Mouse (Mus musculus): Measurements from ENCODE around the gene Fto. TPM values are rescaled to one million over a fixed set of nuclear protein-coding genes. Genes with fewer than 3 reads are reported as not detected.

The Fto gene
- polyA plus RNA-seq, 1 experiment from 2014 or later = 89.0 TPM

- Histone ChIP-seq H3K4me2 (replicated peaks; ENCODE audit: low read depth, low read length) (0 out of 2 replicates have a peak overlapping the region, but pooled peaks have one; percentile 8), H3K4me3 (ENCODE audit: low read length) (no peak overlapping the region), H3K27ac (ENCODE audit: low read length) (no peak overlapping the region), H3K4me1 (ENCODE audit: insufficient read depth, low read length) (peaks cover 14% of the 10 kb centered on the region), H3K9me3 (ENCODE audit: low read length) (no peaks in the 10 kb centered on the region), H3K27me3 (ENCODE audit: insufficient read depth, low read length) (no peaks in the 10 kb centered on the region), H3K36me3 (ENCODE audit: insufficient read depth, low read length) (no peaks in the 10 kb centered on the region), H3K9ac (replicated peaks; ENCODE audit: low read length) (no peak overlapping the region)
- ATAC-seq (ENCODE audit: low FRiP score, low TSS enrichment) = no peak
- WGBS = 26% methylated on average over 10 of the region's 10 CpGs
These were observed 279.2 kb downstream of the Fto start for GRCm38 (mm10) chr8:91592436-91593105.

GRCm38 (mm10) chr8:91593202-91593781, 280.0 kb downstream of the Fto start:
- no peak overlapping the region for H3K4me3 ChIP-seq (ENCODE audit: low read length)
- 33% methylated on average over 12 of the region's 12 CpGs for WGBS
- H3K36me3 ChIP-seq (ENCODE audit: insufficient read depth, low read length) = no peaks in the 10 kb centered on the region
- H3K4me1 ChIP-seq (ENCODE audit: insufficient read depth, low read length) = peaks cover 14% of the 10 kb centered on the region
- ATAC-seq (ENCODE audit: low FRiP score, low TSS enrichment) = no peak
- H3K4me2 ChIP-seq (replicated peaks; ENCODE audit: low read depth, low read length) = no peak overlapping the region
- H3K27ac ChIP-seq (ENCODE audit: low read length) = no peak overlapping the region
- H3K27me3 ChIP-seq (ENCODE audit: insufficient read depth, low read length) = no peaks in the 10 kb centered on the region
- no peak overlapping the region for H3K9ac ChIP-seq (replicated peaks; ENCODE audit: low read length)
- H3K9me3 ChIP-seq (ENCODE audit: low read length) = no peaks in the 10 kb centered on the region

DNA sequence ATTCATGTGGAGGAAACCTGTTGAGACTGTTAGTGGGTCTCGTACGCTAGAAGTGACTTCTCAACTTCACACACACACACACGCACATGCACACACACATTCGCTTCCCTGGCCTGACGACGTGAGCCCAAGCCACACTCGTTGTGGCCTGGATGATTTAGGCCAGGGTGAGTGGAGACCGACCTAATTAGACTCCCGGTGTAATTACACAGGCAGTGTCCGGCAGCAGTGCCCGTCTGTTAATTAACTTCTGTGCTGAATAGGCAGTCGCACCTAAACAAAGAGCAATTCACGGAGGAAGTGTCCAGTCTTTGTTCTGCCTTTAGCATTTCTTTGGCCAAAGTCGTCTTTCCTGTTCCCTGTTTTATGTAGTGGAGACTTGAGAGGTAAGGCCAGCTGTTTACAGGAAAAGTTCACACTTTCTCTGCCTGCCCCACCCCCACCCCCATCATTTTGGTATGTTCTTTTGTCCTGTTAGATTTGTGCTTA, 286.1 kb downstream of the Fto start:
- H3K9me3 ChIP-seq (ENCODE audit: low read length) = no peaks in the 10 kb centered on the region
- H3K4me2 ChIP-seq (replicated peaks; ENCODE audit: low read depth, low read length) = no peak overlapping the region
- H3K27me3 ChIP-seq (ENCODE audit: insufficient read depth, low read length) = no peaks in the 10 kb centered on the region
- H3K4me1 ChIP-seq (ENCODE audit: insufficient read depth, low read length) = peaks cover 9% of the 10 kb centered on the region; the same call in 1 of the 2 replicates
- no peak overlapping the region for H3K4me3 ChIP-seq (ENCODE audit: low read length)
- H3K27ac ChIP-seq (ENCODE audit: low read length) = 0 out of 2 replicates have a peak overlapping the region, but pooled peaks have one; percentile 33
- 36% methylated on average over 14 of the region's 14 CpGs for WGBS
- H3K36me3 ChIP-seq (ENCODE audit: insufficient read depth, low read length) = no peaks in the 10 kb centered on the region
- H3K9ac ChIP-seq (replicated peaks; ENCODE audit: low read length) = no peak overlapping the region
- 0 out of 2 replicates have a peak, but pooled peaks have one; percentile 42 for ATAC-seq (ENCODE audit: low FRiP score, low TSS enrichment)

DNA sequence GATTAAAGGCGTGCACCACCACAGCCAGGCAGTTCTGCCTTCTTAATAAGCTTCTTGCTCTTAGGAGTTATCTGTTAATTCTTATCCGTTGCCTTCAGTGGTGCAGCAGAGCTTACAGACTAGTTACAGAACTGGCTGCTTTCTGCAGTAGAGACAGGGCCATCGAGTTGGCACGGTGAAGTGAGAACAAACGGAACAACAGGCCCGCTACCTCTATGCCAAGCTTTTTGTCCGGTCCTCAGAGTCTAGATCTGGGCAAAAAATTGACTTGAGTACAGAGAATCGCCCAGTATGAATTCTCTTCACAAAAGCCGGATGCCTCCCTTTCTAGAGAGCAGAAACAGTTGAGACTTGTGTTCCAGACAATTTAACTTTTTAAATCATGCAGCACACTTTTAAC, 290.4 kb downstream of the Fto start:
- no peak for ATAC-seq (ENCODE audit: low FRiP score, low TSS enrichment)
- 94% methylated on average over 9 of the region's 9 CpGs for WGBS
- peaks cover 9% of the 10 kb centered on the region; the same call in 1 of the 2 replicates for H3K4me1 ChIP-seq (ENCODE audit: insufficient read depth, low read length)
- H3K9me3 ChIP-seq (ENCODE audit: low read length) = no peaks in the 10 kb centered on the region
- H3K36me3 ChIP-seq (ENCODE audit: insufficient read depth, low read length) = no peaks in the 10 kb centered on the region
- H3K9ac ChIP-seq (replicated peaks; ENCODE audit: low read length) = no peak overlapping the region
- no peak overlapping the region for H3K27ac ChIP-seq (ENCODE audit: low read length)
- no peak overlapping the region for H3K4me2 ChIP-seq (replicated peaks; ENCODE audit: low read depth, low read length)
- no peak overlapping the region for H3K4me3 ChIP-seq (ENCODE audit: low read length)
- no peaks in the 10 kb centered on the region for H3K27me3 ChIP-seq (ENCODE audit: insufficient read depth, low read length)

DNA sequence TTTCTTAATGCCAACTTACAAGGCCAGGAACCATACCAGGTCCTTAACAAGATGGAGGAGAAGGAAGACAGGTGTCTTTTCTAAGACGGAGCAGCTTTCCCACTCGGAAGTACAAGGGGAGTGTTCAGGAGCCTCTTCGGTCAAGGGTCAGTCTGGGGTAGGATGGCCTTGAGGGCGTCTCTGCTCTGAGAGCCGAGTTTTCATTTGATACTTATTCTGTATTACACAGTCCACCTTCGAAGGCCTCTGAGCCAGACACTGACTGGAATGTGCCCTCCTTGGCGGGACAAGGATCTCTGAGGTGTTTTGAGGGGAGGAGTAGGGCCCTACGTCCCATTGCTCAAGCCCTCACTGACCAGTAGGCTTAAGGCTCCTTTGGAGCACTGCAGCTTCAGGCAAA, 292.6 kb downstream of the Fto start:
- H3K36me3 ChIP-seq (ENCODE audit: insufficient read depth, low read length) = no peaks in the 10 kb centered on the region
- no peak overlapping the region for H3K4me2 ChIP-seq (replicated peaks; ENCODE audit: low read depth, low read length)
- ATAC-seq (ENCODE audit: low FRiP score, low TSS enrichment) = 0 out of 2 replicates have a peak, but pooled peaks have one; percentile 23
- no peak overlapping the region for H3K9ac ChIP-seq (replicated peaks; ENCODE audit: low read length)
- 0 out of 2 replicates have a peak, but pooled peaks cover 1% of the 10 kb centered on the region for H3K4me1 ChIP-seq (ENCODE audit: insufficient read depth, low read length)
- no peak overlapping the region for H3K27ac ChIP-seq (ENCODE audit: low read length)
- no peak overlapping the region for H3K4me3 ChIP-seq (ENCODE audit: low read length)
- no peaks in the 10 kb centered on the region for H3K27me3 ChIP-seq (ENCODE audit: insufficient read depth, low read length)
- WGBS = 54% methylated on average over 8 of the region's 8 CpGs
- no peaks in the 10 kb centered on the region for H3K9me3 ChIP-seq (ENCODE audit: low read length)

DNA sequence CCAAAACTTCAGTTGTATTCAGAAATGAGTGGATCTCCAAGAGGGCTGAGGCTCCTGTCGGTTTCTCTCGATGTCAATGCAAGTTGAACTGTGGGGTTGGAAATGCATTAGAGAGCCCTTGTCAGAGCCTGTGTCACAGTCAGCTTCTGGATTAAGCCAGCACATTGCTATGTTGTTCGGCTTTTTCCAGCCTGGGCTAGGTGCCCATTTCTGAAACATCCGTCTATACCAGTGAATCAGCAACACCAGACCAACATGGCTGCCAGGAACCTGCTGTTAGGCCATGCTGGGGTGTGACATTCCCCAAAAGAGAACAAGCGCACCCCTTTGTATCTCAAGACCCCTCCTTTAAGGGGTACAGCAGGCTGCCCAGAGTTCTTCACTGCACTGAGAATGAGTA, 293.8 kb downstream of the Fto start:
- WGBS = 89% methylated on average over 5 of the region's 5 CpGs
- Histone ChIP-seq H3K27ac (ENCODE audit: low read length) (no peak overlapping the region), H3K36me3 (ENCODE audit: insufficient read depth, low read length) (no peaks in the 10 kb centered on the region), H3K9ac (replicated peaks; ENCODE audit: low read length) (no peak overlapping the region), H3K4me2 (replicated peaks; ENCODE audit: low read depth, low read length) (no peak overlapping the region), H3K4me1 (ENCODE audit: insufficient read depth, low read length) (peaks cover 13% of the 10 kb centered on the region; the same call in 1 of the 2 replicates), H3K27me3 (ENCODE audit: insufficient read depth, low read length) (no peaks in the 10 kb centered on the region), H3K9me3 (ENCODE audit: low read length) (no peaks in the 10 kb centered on the region), H3K4me3 (ENCODE audit: low read length) (no peak overlapping the region)
- ATAC-seq (ENCODE audit: low FRiP score, low TSS enrichment) = no peak

- 52% methylated on average over 7 of the region's 7 CpGs for WGBS
These were observed 297.9 kb downstream of the Fto start for GRCm38 (mm10) chr8:91611191-91611590.

GRCm38 (mm10) chr8:91611723-91612362, 298.5 kb downstream of the Fto start:
- Histone ChIP-seq H3K36me3 (ENCODE audit: insufficient read depth, low read length) (no peaks in the 10 kb centered on the region), H3K9me3 (ENCODE audit: low read length) (no peaks in the 10 kb centered on the region), H3K4me3 (ENCODE audit: low read length) (no peak overlapping the region), H3K9ac (replicated peaks; ENCODE audit: low read length) (no peak overlapping the region), H3K4me1 (ENCODE audit: insufficient read depth, low read length) (peaks cover 31% of the 10 kb centered on the region), H3K27me3 (ENCODE audit: insufficient read depth, low read length) (peaks cover 4% of the 10 kb centered on the region), H3K27ac (ENCODE audit: low read length) (no peak overlapping the region), H3K4me2 (replicated peaks; ENCODE audit: low read depth, low read length) (no peak overlapping the region)
- 47% methylated on average over 14 of the region's 14 CpGs for WGBS
- ATAC-seq (ENCODE audit: low FRiP score, low TSS enrichment) = no peak

More at GRCm38 (mm10) chr8:91611191-91611590, 297.9 kb downstream of the Fto start:
- Histone ChIP-seq H3K4me3 (ENCODE audit: low read length) (no peak overlapping the region), H3K27me3 (ENCODE audit: insufficient read depth, low read length) (peaks cover 4% of the 10 kb centered on the region), H3K9ac (replicated peaks; ENCODE audit: low read length) (no peak overlapping the region), H3K4me1 (ENCODE audit: insufficient read depth, low read length) (peaks cover 31% of the 10 kb centered on the region), H3K4me2 (replicated peaks; ENCODE audit: low read depth, low read length) (no peak overlapping the region), H3K36me3 (ENCODE audit: insufficient read depth, low read length) (no peaks in the 10 kb centered on the region), H3K9me3 (ENCODE audit: low read length) (no peaks in the 10 kb centered on the region), H3K27ac (ENCODE audit: low read length) (no peak overlapping the region)
- no peak for ATAC-seq (ENCODE audit: low FRiP score, low TSS enrichment)

DNA sequence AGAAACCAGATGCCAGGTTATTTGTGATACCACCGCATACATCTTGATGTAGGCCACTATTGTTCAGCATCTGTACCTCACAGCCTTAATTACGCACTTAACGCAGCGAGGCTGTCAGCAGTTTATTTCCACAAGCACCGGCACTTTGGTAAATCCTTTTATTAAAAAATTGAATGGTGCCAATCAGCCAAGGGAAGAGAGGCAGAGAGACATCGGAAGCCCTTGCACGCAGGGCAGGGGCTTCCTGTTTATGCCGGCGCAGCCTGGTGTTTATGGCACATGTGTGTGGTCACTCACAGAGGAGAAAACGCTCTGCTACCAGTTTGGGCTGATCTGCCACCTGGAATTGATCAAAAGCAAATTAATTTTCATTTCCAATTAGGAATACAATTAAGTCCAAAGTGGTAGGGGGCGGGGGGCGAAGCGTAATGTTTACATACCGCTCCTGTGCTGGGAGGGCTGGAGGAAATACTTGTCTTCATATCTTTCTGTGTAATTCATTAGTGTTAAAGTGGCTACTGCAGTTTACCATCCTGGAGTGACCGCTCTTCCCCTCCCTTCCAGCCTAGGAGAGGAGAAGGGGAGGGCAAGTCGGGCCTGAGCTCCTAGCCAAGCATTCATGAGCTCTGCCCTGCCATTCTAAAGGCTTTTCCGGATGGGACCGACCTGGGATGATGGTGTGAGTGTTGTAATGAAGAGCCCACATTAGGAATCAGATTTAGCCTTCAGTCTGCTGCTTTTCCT, 299.2 kb downstream of the Fto start:
- no peak overlapping the region; the same call in 1 of the 2 replicates for H3K4me2 ChIP-seq (replicated peaks; ENCODE audit: low read depth, low read length)
- H3K36me3 ChIP-seq (ENCODE audit: insufficient read depth, low read length) = no peaks in the 10 kb centered on the region
- no peak for ATAC-seq (ENCODE audit: low FRiP score, low TSS enrichment)
- no peak overlapping the region for H3K27ac ChIP-seq (ENCODE audit: low read length)
- H3K9ac ChIP-seq (replicated peaks; ENCODE audit: low read length) = no peak overlapping the region
- 28% methylated on average over 18 of the region's 18 CpGs for WGBS
- peaks cover 31% of the 10 kb centered on the region for H3K4me1 ChIP-seq (ENCODE audit: insufficient read depth, low read length)
- no peaks in the 10 kb centered on the region for H3K9me3 ChIP-seq (ENCODE audit: low read length)
- H3K27me3 ChIP-seq (ENCODE audit: insufficient read depth, low read length) = peaks cover 4% of the 10 kb centered on the region
- H3K4me3 ChIP-seq (ENCODE audit: low read length) = no peak overlapping the region

Measured in kidney, embryonic 16.5 days (tissue).